Mouse (Mus musculus): ENCODE results near the gene Prl3a1. TPM values are rescaled to one million over a fixed set of nuclear protein-coding genes. Genes with fewer than 3 reads are reported as not detected.

Gene Prl3a1
- not detected for total RNA-seq (2021)
- long read RNA-seq, experiment 1, result 0 reads
- long read RNA-seq, experiment 2, result 0 reads

DNA sequence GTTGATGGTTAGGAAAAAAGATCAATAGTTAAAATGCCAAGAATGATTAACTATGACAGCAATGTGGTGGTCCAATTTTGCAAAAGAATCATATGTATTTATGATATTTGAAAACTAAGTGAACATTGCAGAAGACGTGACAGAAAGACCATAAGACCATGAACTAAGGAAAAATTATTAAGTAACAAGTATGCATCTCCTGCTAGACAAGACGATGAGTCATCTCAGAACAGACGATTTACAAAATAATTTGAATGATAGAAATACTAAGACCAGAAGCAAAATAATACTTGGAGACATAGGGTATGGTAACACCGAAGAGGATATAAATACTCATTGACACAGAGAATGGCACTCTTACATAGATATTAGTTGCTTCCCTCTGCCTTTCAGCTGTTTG is at the start of gene Prl3a1:
Gene Prl3a1 (plus strand): TSS at position 301 of the 400 bp plus-strand sequence.
- no peak for TF ChIP-seq CTCF (IDR thresholded peaks at IDR 0.05)
- Histone ChIP-seq H3K4me3 (no peak within 1 kb of the TSS), H3K27ac (no peak within 1 kb of the TSS)
- DNase-seq, result no peak
- intact Hi-C loops (cut with DNase I), result no loop called here

DNA sequence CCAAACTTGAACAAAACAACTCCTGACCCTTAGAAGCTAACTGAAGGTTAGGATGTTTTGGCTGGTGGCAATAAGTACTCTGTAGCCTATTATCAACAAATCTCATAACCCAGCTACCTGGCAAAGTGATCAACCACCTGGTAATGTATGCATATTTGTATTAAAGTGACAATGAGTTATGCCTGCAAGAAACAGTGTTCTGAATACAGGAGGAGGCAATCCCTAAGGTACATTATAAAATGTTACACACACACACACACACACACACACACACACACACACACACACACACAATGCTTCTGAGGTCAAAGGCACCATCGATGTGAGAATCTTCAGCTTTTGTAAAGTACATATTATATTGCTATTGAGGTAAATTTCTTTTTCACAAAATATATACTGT is 17.7 kb upstream of the Prl3a1 start, which contains the start of gene Prl3b1:
Gene Prl3b1 (plus strand): TSS at position 301 of the 400 bp plus-strand sequence.
- intact Hi-C loops (cut with DNase I), result no loop called here
- no peak within 1 kb of the TSS for H3K27ac ChIP-seq
- DNase-seq, result no peak
- TF ChIP-seq CTCF (IDR thresholded peaks at IDR 0.05), result no peak
- H3K4me3 ChIP-seq, result no peak within 1 kb of the TSS

DNA sequence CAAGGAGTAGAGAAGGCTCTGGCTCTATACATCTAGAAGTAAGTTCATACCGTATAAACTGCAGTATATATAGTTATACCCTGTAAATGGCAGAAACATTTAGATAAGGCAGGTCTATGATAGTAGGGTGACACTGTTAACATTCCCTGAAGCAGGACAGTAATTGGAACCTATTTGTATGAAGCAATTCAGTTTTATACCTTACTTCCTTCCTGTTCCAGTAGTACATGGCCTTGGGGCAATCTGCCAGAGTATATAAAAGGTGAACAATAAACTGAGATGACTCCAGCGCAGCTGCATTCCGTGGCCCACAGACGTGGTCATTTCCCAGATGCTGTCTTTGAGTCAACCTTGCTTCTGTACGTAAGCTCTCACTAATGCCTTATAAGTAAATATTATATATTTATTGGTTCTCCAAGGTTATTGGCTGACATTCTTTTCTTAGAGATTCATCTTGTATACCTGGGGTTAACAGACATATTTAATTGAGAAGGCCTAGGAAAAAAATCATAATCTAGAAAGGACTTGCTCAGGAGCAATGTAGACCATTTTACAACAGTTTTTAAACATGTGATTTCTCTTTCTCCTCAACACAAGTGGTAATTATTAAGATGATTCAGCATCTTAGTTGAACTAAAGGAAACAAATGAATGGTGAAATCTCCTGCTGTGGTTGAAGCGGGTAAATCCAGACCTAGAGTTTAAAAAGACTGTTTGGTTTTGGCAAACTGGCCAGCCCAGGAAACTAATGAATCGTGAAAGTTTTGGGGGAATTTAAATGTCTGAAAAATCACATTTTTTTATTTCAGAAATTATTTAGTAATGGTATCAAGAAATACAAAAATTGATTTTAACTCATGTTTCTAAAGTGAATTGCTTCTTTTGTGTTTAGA is 53.3 kb downstream of the Prl3a1 start, which contains the start of gene Prl6a1:
Gene Prl6a1 (plus strand): TSS at position 294 of the 892 bp plus-strand sequence.
- TF ChIP-seq CTCF (IDR thresholded peaks at IDR 0.05), result no peak
- Histone ChIP-seq H3K27ac (no peak within 1 kb of the TSS), H3K4me3 (no peak within 1 kb of the TSS)
- no peak for DNase-seq
- intact Hi-C loops (cut with DNase I), result no loop called here

Other genes starting within 250 kb of the Prl3a1 start
- gene Prl, start 201.9 kb upstream of the Prl3a1 start, total RNA-seq (2021), result not detected
- not detected for gene Prl3d1, start 165.2 kb upstream of the Prl3a1 start, total RNA-seq (2021)
- gene Prl3d2, start 137.7 kb upstream of the Prl3a1 start, total RNA-seq (2021), result not detected
- not detected for gene Prl3d3, start 102.6 kb upstream of the Prl3a1 start, total RNA-seq (2021)
- not detected for gene Prl3c1, start 62.8 kb upstream of the Prl3a1 start, total RNA-seq (2021)
- not detected for gene Prl3b1, start 17.6 kb upstream of the Prl3a1 start, total RNA-seq (2021)
- gene Prl6a1, start 53.2 kb downstream of the Prl3a1 start, total RNA-seq (2021), result not detected
- gene Prl8a2, start 86.2 kb downstream of the Prl3a1 start, total RNA-seq (2021), result not detected
- not detected for gene Prl2b1, start 131.4 kb downstream of the Prl3a1 start, total RNA-seq (2021)
- not detected for gene Prl8a6, start 179.3 kb downstream of the Prl3a1 start, total RNA-seq (2021)